Mouse (Mus musculus): ENCODE data around the gene Ank2.
"Not testable (repeated sequence)": the region's sequence is repeated elsewhere in the genome, so short reads cannot be mapped to it uniquely, and the experiment has no call there.

- not testable (repeated sequence) for TF ChIP-seq GATA1 (IDR thresholded peaks at IDR 0.05; ENCODE audit: borderline replicate concordance, low read length); FLI1 (IDR thresholded peaks at IDR 0.05; ENCODE audit: low read length)
These were observed 98.7 kb downstream of the Ank2 start for GRCm38 (mm10) chr3:127400468-127400867.
